Mouse (Mus musculus) 416B (cell line): ENCODE data around the gene Cfap61.

Experiments used
- DNase-seq: peaks from one replicate; pipeline ENCODE4 v3.0.0; 2011; ENCODE audit warnings: low read depth

The Cfap61 gene

DNA sequence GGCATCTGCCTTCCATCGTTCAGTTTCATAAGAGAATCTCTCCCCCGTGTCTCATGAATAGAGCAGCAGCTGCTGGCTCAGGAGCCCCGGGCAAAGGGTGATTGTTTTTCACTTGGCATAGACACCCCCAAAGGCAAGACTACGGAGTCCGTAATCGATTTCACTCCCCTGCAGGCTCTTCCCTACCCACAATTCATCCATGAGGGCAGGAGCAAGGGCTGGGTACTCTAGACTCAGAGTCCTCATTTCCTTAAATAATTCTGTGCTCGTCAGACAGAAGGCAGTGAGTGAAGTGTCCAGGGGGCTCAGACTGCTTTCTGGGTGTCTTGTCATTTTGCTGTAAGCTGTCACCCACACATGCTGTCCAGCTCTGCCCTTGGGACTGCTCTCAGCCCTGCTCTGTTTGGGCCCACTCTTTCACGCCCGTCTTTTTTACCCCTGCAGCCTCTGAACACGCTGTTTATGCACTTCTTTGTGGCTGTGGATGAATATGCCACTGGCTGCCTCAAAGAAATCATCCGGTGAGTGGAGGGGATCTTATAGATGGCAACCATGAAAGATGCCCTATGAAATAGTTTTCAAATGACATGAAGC is 15.0 kb downstream of the Cfap61 start:
- DNase-seq: no peak

DNA sequence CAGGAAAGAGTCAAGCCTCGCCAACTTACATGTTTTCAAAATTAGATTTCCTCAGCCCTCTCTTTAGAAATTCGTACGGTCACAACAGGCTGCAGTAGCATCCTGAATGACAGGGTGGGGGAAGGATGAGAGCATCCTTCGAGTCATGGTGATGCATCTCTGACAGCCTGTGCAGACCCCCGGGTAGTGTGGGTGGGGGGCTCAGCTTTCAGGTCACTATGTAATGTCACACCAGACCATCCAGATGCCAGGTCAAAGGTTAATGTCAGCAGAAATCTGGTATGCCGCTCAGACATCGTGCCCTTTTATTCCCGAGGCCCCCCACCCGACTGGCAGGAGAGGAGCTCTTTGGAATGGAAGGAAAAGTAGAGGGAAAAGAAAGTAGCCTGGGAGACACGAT is 15.7 kb downstream of the Cfap61 start:
- DNase-seq: no peak

DNA sequence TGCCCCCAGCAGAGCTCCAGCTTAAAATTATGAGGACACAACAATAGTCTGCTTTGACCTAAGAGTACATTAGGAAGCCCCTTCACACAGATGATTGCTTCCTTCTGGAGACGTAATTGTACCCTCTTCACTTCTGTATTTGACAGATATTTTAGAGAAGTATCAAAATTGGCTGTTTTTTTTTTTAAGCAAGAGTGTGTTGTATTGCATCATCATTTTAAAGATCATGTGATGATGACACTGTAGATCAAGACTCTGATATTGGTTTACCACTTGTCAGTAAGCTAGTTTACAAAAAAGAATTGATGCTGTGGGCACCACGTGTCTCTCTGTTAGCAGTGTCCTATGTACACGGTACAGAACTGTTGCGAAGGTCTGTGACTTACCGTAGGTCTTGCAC is 18.1 kb downstream of the Cfap61 start:
- peak; percentile 68 for DNase-seq

DNA sequence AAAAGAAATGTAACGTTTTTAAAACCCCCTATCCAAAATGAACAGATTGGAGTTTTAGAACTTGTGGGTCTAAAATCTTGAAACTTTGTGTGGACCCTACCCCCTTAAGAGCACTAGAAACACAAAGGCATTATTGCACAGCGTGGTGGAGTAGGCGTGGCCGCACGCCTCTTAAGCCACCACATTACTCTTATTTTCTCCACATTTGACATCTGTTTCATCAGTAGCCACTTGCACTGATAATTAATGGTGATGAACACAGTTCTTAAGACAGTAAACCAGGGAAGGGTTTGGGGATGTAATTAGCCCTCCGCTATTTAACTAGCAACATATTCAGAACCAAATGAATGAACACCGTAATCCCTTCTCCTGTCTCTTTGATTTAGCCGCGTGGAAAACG is 21.3 kb downstream of the Cfap61 start:
- no peak for DNase-seq

DNA sequence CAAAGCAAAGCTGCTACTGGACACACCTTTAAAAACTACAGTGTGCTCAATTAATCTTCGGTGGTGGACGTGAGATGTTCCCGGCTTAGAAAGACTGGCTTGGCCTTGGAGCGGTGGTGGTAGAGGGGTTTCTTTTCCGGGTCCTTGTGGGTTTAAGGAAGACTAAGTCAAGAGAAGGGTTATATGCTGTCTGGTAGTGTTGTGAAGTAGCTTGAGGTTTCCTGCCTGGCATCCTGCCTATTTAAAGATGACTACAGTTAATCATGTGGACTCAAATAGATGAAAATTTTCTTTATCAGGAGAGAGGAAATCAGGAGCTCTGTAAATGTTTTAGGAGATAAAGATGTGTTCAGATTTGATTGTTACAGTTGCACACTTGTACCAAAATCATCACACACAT is 21.7 kb downstream of the Cfap61 start:
- DNase-seq: peak; percentile 86

DNA sequence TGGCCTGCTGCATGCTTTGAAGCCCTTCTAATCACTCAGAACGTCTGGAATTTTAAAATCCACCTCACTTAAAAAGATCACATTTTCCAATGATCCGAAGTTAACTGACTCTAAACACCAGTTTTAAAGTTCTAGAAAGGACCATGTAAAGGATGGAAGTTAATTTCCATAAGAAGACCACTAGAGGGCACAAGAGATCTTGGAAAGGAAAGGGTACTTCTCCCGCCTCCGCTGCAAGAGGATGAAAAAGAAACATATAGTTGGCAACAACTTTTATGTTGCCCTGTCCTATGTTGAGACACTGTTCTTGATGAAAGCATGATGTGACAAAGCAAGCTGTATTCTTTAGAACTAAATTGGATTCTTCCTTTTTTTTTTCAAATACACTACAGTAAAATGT is 22.9 kb downstream of the Cfap61 start:
- DNase-seq: peak; percentile 76

DNA sequence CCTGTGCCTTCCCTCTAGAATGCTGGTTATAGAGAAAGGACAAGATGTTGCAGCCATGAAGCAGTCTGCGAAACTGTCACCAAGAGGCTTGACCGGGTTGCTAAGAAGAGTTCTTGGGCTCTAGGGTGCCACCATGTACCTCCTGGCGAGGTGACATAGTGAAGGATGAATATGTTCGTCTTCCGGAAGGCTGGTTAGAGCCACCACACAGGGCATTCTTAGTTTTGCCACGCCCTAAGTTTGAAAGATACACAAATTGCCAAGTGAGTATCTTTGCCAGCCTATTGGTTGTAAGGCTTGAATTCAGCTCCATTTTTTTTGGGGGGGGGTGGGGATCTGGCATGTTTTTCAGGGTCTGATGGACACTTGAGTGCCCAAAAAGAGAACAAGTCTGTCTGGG is 23.5 kb downstream of the Cfap61 start:
- no peak for DNase-seq

DNA sequence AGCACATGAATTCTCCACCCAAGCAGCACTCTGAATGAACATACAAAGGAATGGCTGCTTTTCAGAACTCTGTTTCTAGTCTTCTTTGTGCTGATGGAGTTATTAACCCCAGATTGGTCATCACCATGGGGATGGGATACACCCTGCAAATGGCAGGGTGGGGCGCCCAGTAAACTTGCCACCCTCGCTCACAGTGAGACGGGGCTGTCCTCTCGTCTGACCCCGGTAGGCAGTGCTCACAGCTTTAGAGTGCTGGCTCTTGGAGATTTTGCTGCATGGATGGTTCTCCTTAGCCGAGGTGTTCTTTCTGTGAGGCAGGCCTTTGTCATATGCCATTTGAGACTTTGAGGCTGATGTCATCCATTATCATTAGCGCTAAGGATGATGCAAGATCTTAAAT is 24.0 kb downstream of the Cfap61 start:
- DNase-seq: no peak

DNA sequence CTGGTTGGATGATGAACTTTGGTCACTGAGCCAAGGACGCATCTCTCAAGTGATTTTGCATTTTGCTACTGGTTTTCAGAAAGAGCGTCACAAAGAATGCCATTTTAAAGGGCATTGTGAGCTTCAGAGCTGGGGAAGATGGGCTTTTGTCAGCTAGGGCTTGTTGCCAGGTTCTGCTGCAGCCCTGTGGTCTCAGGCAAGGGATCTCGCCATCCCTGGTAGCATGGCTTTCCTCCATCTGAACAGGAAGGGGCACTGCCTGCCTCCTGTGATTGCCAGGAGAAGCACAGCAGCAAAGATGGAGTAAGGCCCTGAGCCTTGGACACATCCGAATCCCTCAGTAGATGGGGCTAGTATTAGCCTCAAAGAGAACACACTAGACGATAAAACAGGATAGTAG is 27.3 kb downstream of the Cfap61 start:
- no peak for DNase-seq

DNA sequence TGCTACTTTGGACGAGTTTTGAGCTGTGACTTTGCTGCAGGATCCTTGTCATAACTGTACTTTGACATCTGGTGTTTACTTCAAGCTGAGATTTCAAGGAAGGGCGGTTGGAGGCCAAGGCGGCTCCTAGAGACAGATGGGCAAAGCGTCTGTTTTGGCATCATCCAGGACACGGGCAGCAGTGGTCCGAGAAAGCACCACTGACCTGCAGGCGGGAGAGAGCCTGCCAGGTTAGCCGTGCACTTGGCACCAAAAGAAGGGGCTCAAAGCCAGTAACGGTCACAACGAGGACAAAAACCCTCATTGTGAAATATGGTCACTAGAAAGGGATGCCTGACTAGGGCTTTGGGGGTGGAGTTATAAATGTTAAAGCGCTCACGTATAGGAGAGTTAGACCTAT is 36.2 kb downstream of the Cfap61 start:
- no peak for DNase-seq

DNA sequence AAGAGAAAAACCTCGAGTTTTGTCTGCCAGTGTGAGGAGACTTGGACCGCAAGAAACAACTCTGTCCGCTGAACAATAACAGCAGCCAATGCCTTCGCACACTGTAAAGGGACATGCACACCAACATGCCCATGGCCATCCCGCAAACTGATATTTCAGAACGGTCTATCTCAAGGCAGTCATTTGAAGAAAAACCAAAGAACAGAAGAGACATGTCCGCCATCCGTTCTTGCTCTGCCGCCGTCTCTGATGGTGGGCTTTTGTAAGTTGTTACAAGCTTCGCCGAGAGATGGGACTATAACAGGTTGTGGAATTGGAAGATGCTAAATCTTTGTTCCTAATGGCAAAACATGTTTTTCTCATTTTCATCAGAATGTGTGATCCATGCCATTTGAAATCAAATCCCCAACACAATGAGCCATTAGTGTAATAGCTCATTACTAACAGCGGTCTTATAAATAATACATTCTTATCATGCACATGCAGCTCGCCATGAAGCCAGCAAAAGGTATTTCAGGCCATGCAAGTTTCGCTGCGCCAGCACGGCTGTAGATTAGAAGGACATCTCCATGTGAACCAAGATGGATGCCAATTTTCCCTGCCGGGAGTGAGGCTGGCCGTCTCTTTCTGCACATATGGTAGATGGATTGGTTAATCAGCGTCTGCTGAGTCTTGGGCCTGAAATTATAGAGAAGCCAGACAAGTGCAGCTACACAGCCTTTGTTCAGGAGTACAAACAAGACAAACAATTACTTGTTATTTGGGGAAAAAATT is 36.8 kb downstream of the Cfap61 start:
- no peak for DNase-seq

DNA sequence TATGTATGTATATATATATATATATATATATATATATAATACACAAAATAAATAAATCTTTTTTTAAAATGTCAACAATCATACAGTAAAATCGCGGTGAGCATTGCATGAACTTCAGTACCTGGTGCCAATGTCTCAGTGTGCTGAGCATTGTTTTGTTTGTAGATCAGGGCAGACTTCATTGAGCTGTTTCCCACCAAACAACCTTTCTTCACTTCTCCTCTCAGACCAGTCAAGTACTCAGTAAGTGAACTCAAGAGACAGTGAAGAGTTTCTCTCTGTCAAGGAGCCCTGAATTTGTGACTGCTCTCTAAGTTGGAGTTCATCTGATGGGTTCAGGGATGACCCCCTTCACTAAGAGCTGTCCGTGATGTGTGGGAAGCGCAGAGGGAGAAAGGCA is 38.0 kb downstream of the Cfap61 start:
- DNase-seq: no peak

DNA sequence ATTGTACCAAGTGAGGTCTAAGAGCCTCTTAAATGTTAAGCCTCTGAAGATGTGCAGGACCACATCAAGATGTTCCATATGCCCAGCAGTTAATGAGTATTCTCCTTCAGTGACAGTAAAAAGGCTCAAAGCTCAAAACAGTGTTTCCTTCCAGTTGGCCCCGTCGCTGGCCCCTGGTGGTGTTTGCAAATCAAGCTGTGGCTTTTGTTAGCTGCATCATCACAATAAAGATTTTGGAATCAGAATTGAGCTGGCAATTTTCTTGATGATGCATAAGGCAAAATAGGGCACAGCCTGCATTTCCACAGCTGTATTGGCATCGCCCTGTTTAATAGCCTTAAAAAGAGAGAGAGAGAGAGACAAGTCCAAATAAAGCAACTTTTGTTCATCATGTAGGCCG is 45.0 kb downstream of the Cfap61 start:
- DNase-seq: no peak

DNA sequence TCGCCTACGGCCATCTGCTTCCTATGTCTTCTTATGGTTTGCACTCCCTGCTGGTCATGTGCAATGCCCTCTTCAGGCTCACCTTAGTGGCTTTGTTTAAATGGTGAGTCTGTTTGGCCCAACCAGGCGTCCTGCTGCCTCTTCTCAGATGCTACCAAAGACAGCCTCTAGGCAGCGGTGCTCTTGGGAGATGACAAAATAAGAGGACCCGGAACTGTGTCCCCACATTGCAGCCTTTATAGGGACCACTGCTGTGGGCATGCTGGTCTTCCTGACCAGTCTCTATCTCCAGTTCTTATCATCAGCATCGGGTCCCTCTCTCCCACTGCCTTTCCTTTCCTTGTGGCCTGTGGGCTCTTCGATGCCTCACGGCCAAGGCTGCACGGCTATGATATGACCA is 46.3 kb downstream of the Cfap61 start:
- no peak for DNase-seq

DNA sequence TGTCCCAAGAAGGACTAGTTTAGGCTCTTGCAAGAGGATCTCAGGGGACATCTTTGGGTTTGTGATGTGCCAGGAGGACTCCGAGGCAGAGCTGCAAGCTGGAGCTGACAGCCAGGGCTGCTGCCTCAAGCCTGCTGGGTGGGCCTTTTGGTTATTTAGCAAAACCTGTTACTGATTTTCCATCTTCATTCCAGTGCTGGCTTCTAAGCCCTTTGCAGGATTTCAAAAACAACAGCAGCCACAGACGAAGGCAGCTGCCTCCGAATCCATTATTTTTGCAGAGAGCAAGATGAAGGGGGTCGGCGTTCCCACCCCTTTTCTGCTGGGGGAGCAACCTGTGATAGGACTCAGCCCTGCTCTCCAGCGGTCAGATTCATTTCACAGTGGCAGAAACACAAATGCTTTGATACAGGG is 47.1 kb downstream of the Cfap61 start:
- DNase-seq: no peak

DNA sequence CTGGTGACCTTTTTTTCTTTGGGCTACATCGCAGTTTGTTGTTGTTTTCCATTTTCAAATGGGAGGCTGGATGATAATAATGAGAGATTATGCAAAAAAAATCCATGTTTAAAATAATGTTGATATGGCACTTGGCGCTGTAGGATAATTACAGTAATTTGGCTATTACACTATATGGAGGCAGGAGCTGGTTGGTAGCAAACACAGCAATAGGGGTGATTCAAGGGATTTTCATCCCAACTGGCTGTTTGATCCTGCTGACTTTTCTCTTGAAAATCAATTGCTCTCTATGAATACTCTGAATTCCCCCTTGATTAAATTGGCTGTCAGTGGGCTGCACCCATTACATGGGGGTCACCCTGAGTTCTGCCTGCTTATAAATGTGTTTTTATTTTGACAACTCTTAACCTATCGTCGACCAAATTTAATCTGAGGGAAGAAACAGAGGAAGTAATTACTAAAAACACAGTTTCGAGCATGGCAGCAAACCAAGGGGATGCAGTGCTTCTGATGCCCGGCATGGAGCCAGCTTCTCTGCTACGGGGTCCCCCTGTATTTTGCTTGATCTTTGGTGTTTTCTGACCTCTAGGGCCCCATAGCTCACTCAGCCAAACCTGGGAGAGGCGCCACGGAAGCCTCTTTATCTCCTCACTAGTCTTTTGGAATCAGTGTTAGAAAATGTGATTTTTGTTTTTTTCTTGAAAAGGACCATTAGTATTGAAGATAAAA is 47.9 kb downstream of the Cfap61 start:
- no peak for DNase-seq

DNA sequence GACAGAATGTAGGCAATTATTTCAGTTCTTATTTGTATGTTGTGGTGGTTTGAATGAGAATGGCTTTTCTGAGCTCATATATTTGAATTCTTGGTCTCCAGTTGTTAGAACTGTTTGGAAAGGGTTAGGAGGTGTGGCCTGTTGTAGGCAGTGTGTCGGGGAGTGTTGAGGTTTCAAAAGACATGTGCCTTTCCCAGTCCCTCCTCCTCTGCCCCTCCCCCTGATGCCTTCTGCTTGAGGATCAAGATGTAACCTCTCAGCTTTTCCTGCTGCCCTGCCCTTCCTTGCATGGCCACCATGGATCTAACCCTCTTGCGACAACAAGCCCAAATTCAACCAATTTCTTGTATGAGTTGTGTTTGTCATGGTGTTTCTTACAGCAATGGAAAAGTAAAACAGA is 53.2 kb downstream of the Cfap61 start:
- no peak for DNase-seq

DNA sequence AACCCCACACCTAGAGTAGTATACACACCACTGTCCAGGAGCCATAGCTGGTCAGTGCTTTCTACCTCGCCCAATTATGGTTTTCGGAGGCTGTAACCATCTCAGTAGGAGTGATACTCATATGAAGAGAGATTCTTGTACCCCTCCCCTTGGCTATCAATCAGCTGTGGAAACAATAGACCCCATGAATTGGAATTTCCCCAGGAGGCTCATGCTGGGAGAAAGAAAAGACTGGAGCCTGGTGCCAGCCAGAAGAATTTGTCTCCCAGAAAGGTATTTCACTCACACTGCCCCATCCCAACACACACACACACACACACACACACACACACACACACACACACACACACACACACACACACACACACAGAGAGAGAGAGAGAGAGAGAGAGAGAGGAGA is 55.9 kb downstream of the Cfap61 start:
- no peak for DNase-seq

DNA sequence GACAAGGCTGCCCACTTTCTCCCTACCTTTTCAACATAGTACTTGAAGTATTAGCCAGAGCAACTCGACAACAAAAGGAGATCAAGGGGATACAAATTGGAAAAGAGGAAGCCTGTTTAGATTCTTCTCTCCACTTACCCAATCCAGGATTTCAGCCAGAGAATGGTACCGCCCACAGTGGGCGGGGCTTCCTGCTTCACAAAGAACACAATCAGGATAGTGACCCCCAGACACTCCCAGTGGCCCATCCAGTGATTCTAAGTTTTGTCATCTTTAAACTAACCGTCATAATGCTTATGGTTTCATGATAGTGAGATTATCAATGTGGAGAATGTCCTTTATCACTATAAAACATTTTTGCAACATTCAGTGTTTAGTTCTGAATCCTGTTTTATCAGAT is 61.9 kb downstream of the Cfap61 start:
- no peak for DNase-seq

DNA sequence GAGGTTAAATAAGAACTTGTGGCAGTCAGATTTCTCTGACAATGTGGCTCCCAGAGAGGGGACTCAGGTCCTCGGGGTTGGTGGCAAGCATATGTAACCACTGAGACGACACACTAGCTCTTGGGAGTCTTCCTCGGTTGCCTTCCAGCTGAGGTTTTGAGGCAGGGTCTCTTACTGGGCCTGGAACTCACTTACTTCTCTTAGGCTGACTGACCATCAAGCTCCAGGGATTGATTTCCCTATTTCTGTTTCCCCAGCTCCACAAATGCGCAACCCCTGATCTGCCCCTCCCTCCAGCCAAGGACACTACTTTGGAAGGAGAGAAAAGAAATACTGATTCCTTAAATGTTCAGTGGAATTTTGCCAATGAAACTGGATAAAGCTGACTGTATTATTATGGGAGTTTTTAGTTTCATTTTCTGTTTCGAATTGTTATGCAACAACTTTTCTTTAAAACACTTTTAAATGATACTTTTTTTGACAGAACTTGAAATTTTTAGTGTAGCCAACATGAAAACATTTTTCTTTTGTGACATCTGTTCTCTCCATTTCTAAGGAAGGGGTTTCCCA is 63.5 kb downstream of the Cfap61 start:
- peak; percentile 23 for DNase-seq

DNA sequence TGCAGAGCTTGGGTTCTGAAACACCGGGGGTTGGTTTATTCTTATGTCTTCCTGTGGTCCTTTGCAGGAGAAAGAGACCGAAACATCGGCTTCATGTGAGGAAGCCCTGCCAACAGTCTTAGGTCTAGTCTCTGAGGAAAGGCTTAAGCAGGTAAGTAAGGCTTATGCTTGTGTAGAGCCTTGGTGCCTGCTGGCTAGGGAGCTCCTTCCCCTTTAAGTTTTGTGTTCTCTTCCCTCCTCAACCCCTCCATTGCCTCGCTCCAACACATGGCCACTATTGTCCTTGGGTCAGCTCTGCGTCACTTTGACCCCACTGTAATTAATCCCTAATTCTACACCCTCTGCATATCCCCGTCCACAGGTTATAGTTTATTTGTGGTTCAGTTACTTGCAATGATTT is 74.2 kb downstream of the Cfap61 start:
- no peak for DNase-seq

DNA sequence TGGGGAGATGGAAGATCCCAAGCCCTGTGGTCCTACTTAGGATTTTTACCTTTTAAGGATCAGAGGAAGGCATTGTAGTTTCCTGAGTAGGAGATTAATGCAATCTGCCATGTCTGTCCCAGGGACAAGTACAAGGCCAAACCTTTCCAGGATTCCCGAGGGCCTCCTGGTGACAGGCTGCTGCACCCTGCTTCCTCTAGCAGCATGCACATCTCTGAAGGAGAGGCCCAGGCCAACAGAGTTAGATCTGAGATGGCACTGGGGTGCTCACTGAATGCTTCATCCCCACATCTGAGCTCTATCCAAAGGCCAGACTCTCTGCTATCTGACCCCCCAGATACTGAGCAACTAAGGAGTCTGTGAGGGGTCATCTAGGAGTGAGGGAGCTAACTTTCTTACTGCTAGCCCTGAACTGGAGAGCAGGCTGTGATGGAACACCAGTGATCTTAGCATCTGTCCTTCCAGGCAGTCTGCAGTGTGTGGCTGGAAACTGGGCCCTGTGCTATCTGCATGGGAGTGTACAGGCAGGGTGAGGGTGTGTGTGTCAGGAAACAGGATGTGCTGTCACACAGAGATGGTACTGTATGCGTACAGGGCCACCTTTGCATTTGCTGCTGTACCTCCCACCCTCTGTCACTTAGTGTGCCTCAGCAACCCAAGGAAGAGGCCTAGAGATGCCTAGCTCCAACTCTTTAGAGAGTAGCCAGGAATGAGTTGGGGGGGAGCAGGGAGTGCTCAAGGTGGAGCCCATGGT is 75.2 kb downstream of the Cfap61 start:
- DNase-seq: peak; percentile 20
